Comparison of ENCODE assay signal across 21 mouse cellular contexts in the genomic region with DNA sequence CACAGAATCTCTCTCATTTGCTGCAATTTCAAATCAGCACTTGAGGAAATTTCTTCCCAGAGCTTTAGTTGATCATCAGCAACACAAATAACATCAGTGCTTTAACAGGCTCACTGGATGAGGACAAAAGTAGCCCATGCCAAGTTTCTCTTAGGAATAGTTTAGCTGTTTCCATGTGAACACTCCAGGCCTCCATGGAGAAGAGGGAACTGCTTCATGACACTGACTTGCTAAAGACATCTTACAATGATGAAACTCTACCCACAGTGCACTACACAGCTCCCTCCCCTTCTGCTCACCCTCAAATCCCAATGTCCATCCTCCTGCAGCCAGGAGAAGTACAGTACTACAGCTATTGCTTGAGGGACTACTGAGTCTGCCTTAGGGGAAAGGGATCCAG.
"Had no signal": no experiment of that assay in that cellular context is flagged by ENCODE, and none has a peak within 500 bp of the region (broad histone marks: within the 10 kb centered on the region; RNA-seq: fewer than 3 reads in every experiment).

No protein-coding gene starts in this region.

- H3K27me3 ChIP-seq: kidney, embryonic 15.5 days; liver, embryonic 13.5 days; megakaryocyte, embryonic 14.5 days; midbrain, embryonic 12.5 days; neural tube, embryonic 13.5 days had no signal

- H3K36me3 ChIP-seq: kidney, embryonic 15.5 days; liver, embryonic 13.5 days; midbrain, embryonic 12.5 days; neural tube, embryonic 13.5 days had no signal

- H3K9me3 ChIP-seq: kidney, embryonic 15.5 days; liver, embryonic 13.5 days; megakaryocyte, embryonic 14.5 days; midbrain, embryonic 12.5 days; neural tube, embryonic 13.5 days had no signal

- H3K4me2 ChIP-seq: kidney, embryonic 15.5 days; liver, embryonic 13.5 days; midbrain, embryonic 12.5 days; neural tube, embryonic 13.5 days had no signal

- H3K4me3 ChIP-seq: kidney, embryonic 15.5 days; left cerebral cortex, adult 2 months; liver, embryonic 13.5 days; megakaryocyte, embryonic 14.5 days; midbrain, embryonic 12.5 days; myocyte; neural tube, embryonic 13.5 days had no signal

- H3K4me1 ChIP-seq: kidney, embryonic 15.5 days; liver, embryonic 13.5 days; megakaryocyte, embryonic 14.5 days; midbrain, embryonic 12.5 days had no signal

- H3K9ac ChIP-seq: kidney, embryonic 15.5 days; liver, embryonic 13.5 days; midbrain, embryonic 12.5 days; neural tube, embryonic 13.5 days had no signal

- H3K27ac ChIP-seq: kidney, embryonic 15.5 days; left cerebral cortex, adult 2 months; liver, embryonic 13.5 days; midbrain, embryonic 12.5 days; neural tube, embryonic 13.5 days; stomach, postnatal 0 days had no signal

- DNase-seq: kidney, adult 8-10 months; kidney, postnatal 10 days; kidney, postnatal 36 days; layer of hippocampus, postnatal 36 days; liver, embryonic 13.5 days; lung, adult 2 months; lung, postnatal 36 days; right cerebral cortex, adult 18-20 months; right cerebral cortex, postnatal 14 days; right cerebral cortex, postnatal 4 days; thymus, adult 2 months; thymus, postnatal 14 days; thymus, postnatal 4 days had no signal

- ATAC-seq: lung, postnatal 0 days had no signal
